Mouse (Mus musculus) lung, embryonic 14.5 days (tissue): ENCODE data around the gene Dhx33. TPM values are rescaled to one million over a fixed set of nuclear protein-coding genes. Genes with fewer than 3 reads are reported as not detected.

Experiments used
- ATAC-seq: fragments of 200-750 bp; cut with Nextera tagmentation; 2 replicates; pipeline ENCODE4 v1.8.0; 2017; ENCODE audit warnings: mild to moderate bottlenecking, moderate TSS enrichment, moderate library complexity; ENCODE audit not compliant: insufficient read depth
- DNase-seq: peaks from one replicate; pipeline ENCODE4 v3.0.0-alpha.2; 2015
- H3K27ac ChIP-seq: fragments of 300-500 bp; sonication (generic); 2 replicates; pipeline ENCODE4 v1.5.1; 2014; ENCODE audit warnings: low read depth, mild to moderate bottlenecking, moderate library complexity
- H3K27me3 ChIP-seq: fragments of 300-500 bp; sonication (generic); 2 replicates; pipeline ENCODE4 v1.6.1; 2014; ENCODE audit warnings: low read length, control low read depth; ENCODE audit not compliant: insufficient read depth
- H3K36me3 ChIP-seq: fragments of 300-500 bp; sonication (generic); 2 replicates; pipeline ENCODE4 v1.6.1; 2014; ENCODE audit warnings: control low read depth; ENCODE audit not compliant: insufficient read depth
- H3K4me1 ChIP-seq: fragments of 300-500 bp; sonication (generic); 2 replicates; pipeline ENCODE4 v1.6.1; 2014; ENCODE audit warnings: antibody characterized with exemption, control low read depth; ENCODE audit not compliant: insufficient read depth
- H3K4me2 ChIP-seq: fragments of 300-500 bp; sonication (generic); 2 replicates; pipeline ENCODE4 v1.6.1; 2014; ENCODE audit warnings: mild to moderate bottlenecking
- H3K4me3 ChIP-seq: fragments of 300-500 bp; sonication (generic); 2 replicates; pipeline ENCODE4 v1.5.1; 2014; ENCODE audit warnings: low read depth, low read length
- H3K9ac ChIP-seq: fragments of 300-500 bp; sonication (generic); 2 replicates; pipeline ENCODE4 v1.6.1; 2014
- H3K9me3 ChIP-seq: fragments of 300-500 bp; sonication (generic); 2 replicates; pipeline ENCODE4 v1.6.1; 2016; ENCODE audit warnings: low read depth, low read length, control low read depth
- CTCF ChIP-seq: IDR thresholded peaks from 2 replicates; pipeline ENCODE4 v1.5.1; 2016; ENCODE audit warnings: antibody characterized with exemption, low read depth
- WGBS: fragments of 180-500 bp; shearing (Covaris S2); extraction: QIAGEN DNeasy Blood & Tissue Kit; methylation state at CpG from one replicate; pipeline ENCODE4 v1.1.7; 2014; 5-methylcytosine and 5-hydroxymethylcytosine counted together
- polyA plus RNA-seq: library from polyadenylated mRNA; unstranded; fragments of >200 nt; fragmentation: Nextera tagmentation; extraction: Ambion mirVana; gene quantifications from 2 replicates; pipeline ENCODE4 v1.2.1, GENCODE M21; 2014

Gene Dhx33
- polyA plus RNA-seq, 1 experiment from 2014 or later = 27.7 TPM

DNA sequence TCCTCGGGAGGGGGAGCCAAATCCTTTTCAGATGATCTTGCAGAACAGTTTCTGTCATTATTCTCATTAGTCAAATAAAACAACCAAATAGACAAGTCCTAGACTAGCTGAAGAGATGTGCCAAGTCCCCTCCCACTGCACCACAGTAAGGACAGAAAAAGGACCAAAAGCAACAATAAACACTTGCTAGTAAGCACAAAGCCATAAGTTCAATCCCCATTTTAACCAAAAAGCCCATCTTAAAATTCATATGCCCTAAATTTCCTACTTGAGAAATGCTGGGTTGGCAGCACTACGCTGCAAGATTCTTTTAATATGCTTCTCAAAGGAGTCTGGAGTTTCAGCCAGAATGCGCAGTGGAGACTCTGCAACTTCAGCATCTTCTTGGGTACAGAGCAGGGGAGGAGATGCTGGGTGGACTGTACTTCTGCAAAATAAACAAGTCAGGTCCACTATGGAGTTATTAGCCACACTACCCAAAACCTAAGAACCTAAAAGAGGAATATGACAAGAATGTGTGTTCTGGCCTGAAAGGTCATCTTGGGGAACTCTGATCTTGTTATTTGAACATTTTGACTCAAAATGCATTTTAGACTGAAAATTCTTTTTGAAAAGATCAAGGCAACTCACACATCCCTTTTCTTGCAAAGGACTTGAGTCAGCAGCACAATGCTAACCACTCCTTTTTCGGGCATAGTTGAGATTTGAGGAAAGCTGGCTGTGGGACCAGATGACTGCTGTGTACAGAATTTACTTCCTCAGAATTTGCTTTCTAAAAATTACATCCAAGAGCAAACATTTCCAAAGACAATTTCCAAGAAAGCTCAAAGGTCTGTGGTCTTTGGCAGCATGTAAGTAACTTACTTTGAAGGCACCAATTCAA is 59.1 kb downstream of the Dhx33 start:
- Histone ChIP-seq H3K36me3 (peaks cover 90% of the 10 kb centered on the region), H3K4me1 (no peaks in the 10 kb centered on the region), H3K9ac (no peak overlapping the region), H3K27ac (no peak overlapping the region), H3K27me3 (no peaks in the 10 kb centered on the region), H3K4me2 (no peak overlapping the region), H3K9me3 (no peaks in the 10 kb centered on the region), H3K4me3 (no peak overlapping the region)
- ATAC-seq = no peak
- 87% methylated on average over 4 of the region's 4 CpGs for WGBS
- no peak for TF ChIP-seq CTCF
- DNase-seq = no peak

DNA sequence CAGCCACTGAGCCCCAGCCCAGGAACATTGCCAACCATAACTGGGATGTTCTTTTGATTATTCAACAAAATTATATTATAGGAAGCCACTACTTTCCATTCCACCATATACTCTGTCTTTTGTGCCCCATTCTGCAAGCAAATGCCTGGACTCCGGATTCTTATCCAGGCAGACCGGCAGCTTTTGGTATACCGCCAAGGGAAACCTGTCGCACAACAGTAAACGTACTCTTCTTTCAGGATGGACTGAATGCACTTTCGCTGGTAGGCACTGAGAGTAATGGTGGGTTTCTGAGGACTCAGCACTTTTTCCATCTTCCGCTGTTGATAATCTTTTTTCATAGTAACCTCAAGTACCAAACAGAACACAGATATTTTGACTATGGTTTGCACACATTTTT is 60.6 kb downstream of the Dhx33 start:
- Histone ChIP-seq H3K27ac (no peak overlapping the region), H3K4me3 (no peak overlapping the region), H3K4me2 (no peak overlapping the region), H3K36me3 (peaks cover 83% of the 10 kb centered on the region), H3K4me1 (no peaks in the 10 kb centered on the region), H3K9me3 (no peaks in the 10 kb centered on the region), H3K9ac (no peak overlapping the region), H3K27me3 (no peaks in the 10 kb centered on the region)
- ATAC-seq = no peak
- WGBS = 91% methylated on average over 7 of the region's 7 CpGs
- no peak for DNase-seq
- TF ChIP-seq CTCF = no peak

DNA sequence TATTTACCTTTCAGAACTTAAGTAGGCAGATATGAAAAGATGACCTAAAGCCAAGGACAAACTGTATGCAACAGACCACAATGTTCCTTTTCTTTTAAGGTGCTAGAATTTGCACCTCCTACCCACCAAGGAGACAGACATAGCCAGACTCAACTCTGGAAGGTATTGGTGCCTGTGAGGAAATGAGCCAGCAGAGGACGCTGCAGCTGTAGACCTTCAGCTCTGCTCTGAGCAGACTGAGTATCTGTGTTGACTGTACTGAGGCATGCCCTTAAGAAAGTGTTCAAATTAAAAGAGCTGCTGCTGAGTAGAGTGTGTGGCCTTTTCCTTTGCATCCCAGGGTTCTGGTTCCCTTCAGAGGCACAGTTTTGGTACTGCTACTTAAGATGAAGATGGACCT is 61.6 kb downstream of the Dhx33 start:
- Histone ChIP-seq H3K4me2 (no peak overlapping the region), H3K27ac (no peak overlapping the region), H3K9me3 (no peaks in the 10 kb centered on the region), H3K36me3 (peaks cover 80% of the 10 kb centered on the region), H3K4me1 (no peaks in the 10 kb centered on the region), H3K4me3 (no peak overlapping the region), H3K9ac (no peak overlapping the region), H3K27me3 (no peaks in the 10 kb centered on the region)
- 84% methylated on average over 1 of the region's 1 CpGs for WGBS
- ATAC-seq = no peak
- no peak for DNase-seq
- no peak for TF ChIP-seq CTCF

DNA sequence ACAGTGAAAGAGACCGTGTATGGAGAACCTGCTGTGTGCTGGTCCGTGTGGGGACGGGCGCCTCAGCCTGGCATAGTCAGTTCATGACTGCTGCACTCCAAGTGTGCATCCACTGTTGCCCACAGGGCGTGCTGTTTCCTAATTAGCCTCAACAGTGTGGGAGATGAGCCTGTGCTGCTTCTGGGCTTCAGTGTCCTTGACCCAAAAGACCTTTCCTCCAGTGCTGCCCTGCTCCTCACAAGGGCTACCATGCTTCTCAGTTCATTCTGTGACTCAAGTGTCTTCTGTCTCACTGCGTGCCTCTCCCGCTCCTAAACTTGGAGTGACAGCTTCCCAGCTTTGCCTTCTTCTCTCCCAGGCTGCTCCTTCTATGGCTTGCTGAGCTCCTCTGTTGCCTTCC is 68.9 kb downstream of the Dhx33 start:
- Histone ChIP-seq H3K27ac (no peak overlapping the region), H3K9me3 (no peaks in the 10 kb centered on the region), H3K9ac (no peak overlapping the region), H3K4me2 (no peak overlapping the region), H3K4me3 (no peak overlapping the region), H3K27me3 (no peaks in the 10 kb centered on the region), H3K36me3 (peaks cover 62% of the 10 kb centered on the region), H3K4me1 (no peaks in the 10 kb centered on the region)
- DNase-seq (no peak), ATAC-seq (no peak)
- peak; percentile 8; the same call in 1 of the 2 replicates for TF ChIP-seq CTCF
- WGBS = 89% methylated on average over 7 of the region's 7 CpGs

Other genes with a start within 250 kb of the Dhx33 start
- 4.0 and 4.2 TPM in 2 replicates for gene Zfp3, start 240.2 kb downstream of the Dhx33 start, polyA plus RNA-seq
- not detected in 2 replicates for gene Scimp, start 191.9 kb downstream of the Dhx33 start, polyA plus RNA-seq
- 32.3 and 32.6 TPM in 2 replicates for gene Rabep1, start 159.7 kb downstream of the Dhx33 start, polyA plus RNA-seq
- 126 and 135 TPM in 2 replicates for gene Nup88, start 34.5 kb downstream of the Dhx33 start, polyA plus RNA-seq
- gene Rpain, start 34.2 kb downstream of the Dhx33 start, polyA plus RNA-seq = 64.7 and 69.7 TPM in 2 replicates
- gene C1qbp, start 21.4 kb downstream of the Dhx33 start, polyA plus RNA-seq = 264 and 276 TPM in 2 replicates
- gene Mis12, start 15.2 kb upstream of the Dhx33 start, polyA plus RNA-seq = 43.4 and 48.2 TPM in 2 replicates
- gene Derl2, start 15.4 kb upstream of the Dhx33 start, polyA plus RNA-seq = 42.7 and 51.9 TPM in 2 replicates
- 42.3 and 44.6 TPM in 2 replicates for gene 6330403K07Rik, start 29.1 kb upstream of the Dhx33 start, polyA plus RNA-seq
- 0.18 and 0.24 TPM in 2 replicates for gene Nlrp1a, start 140.3 kb upstream of the Dhx33 start, polyA plus RNA-seq
- gene Nlrp1b, start 226.3 kb upstream of the Dhx33 start, polyA plus RNA-seq = 0.05 TPM in 2 replicates